Mouse (Mus musculus) left cerebral cortex, postnatal 4 days (tissue): ENCODE results near the gene Stk36. TPM values are rescaled to one million over a fixed set of nuclear protein-coding genes. Genes with fewer than 3 reads are reported as not detected.

Source experiments
- DNase-seq: peaks from one replicate; pipeline ENCODE4 v3.0.0-alpha.2; 2022
- intact Hi-C: fragments of 180-260 bp; cut with DNase I; formaldehyde crosslinking; loops from one replicate; pipeline ENCODE4 v1.15.1; 2025
- microRNA-seq: library from miRNA; unstranded; fragments of <30 nt; microRNA quantifications from one replicate; pipeline ENCODE4 v1.2.0, GENCODE M21; 2022
- total RNA-seq, 2 experiments: library from RNA; stranded (reverse); gene quantifications; 2 replicates each; pipeline ENCODE4 v1.2.3; 2021

The Stk36 gene
- total RNA-seq, 2 experiments from 2014 or later: 20.6 to 25.2 TPM

- intact Hi-C loops: no loop called here
- DNase-seq: no peak
Observed at GRCm38 (mm10) chr1:74665153-74665552, 63.9 kb downstream of the Stk36 start.

- DNase-seq: no peak
- intact Hi-C loops: no loop called here
Observed at GRCm38 (mm10) chr1:74668371-74668770, 67.1 kb downstream of the Stk36 start.

GRCm38 (mm10) chr1:74672731-74673130, 71.5 kb downstream of the Stk36 start:
- intact Hi-C loops: no loop called here
- DNase-seq: no peak

GRCm38 (mm10) chr1:74676863-74677262, 75.6 kb downstream of the Stk36 start:
- intact Hi-C loops: no loop called here
- DNase-seq: no peak

DNA sequence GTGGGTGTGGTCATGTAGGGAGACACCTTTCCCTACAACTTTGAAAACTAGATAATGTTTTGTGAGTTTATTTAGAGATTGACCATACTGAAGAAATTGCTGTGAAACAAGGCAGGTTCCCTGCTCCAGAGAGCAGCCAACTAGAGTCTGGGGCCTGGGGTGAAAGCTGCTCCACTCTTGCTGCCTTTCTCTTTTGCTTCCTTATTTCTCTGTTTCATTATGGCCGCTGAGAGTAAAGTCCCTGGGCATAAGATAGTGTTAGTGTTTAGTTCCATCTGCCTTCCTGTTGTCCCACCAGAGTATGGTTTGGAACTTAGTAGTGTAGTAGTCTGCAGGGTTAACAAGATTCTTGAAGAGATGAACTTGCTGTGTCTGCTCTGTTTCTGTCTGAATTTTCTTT, 76.6 kb downstream of the Stk36 start:
- intact Hi-C loops: no loop called here
- DNase-seq: no peak

Small RNAs within 50 kb of the gene (microRNA-seq; reads per million reads assigned to microRNA genes)
- gene Gm25035: not detected

Other genes starting within 250 kb of the Stk36 start
- 1 to 10 TPM in 1 of 2 experiments, under 1 TPM in 1; 0.74 to 1.1 TPM for gene Catip, start 239.3 kb upstream of the Stk36 start, total RNA-seq
- 1 to 10 TPM; 1.2 to 2.2 TPM for gene Slc11a1, start 226.2 kb upstream of the Stk36 start, total RNA-seq
- gene Ctdsp1, start 209.9 kb upstream of the Stk36 start, total RNA-seq: 10 to 100 TPM; 19.2 to 20.8 TPM
- under 1 TPM; 0.72 to 0.81 TPM for gene Vil1, start 192.1 kb upstream of the Stk36 start, total RNA-seq
- gene Cnot9, start 95.4 kb upstream of the Stk36 start, total RNA-seq: 10 to 100 TPM; 43.9 to 48.1 TPM
- gene Plcd4, start 58.6 kb upstream of the Stk36 start, total RNA-seq: 1 to 10 TPM; 3.7 TPM
- gene Usp37, start 57.2 kb upstream of the Stk36 start, total RNA-seq: 10 to 100 TPM; 24.3 to 26.6 TPM
- gene Zfp142, start 13.2 kb upstream of the Stk36 start, total RNA-seq: 10 to 100 TPM; 24.7 to 24.8 TPM
- gene Bcs1l, start 13.2 kb upstream of the Stk36 start, total RNA-seq: 10 to 100 TPM; 19.8 to 24.1 TPM
- gene Rnf25, start within 50 bp of the Stk36 start, total RNA-seq: 10 to 100 TPM; 58.7 to 64.9 TPM
- 10 to 100 TPM; 37.3 to 42.6 TPM for gene Ttll4, start 60.3 kb downstream of the Stk36 start, total RNA-seq
- under 1 TPM; 0.70 TPM for gene Cyp27a1, start 112.1 kb downstream of the Stk36 start, total RNA-seq
- gene Prkag3, start 147.8 kb downstream of the Stk36 start, total RNA-seq: not detected
- gene Wnt6, start 170.4 kb downstream of the Stk36 start, total RNA-seq: 1 to 10 TPM; 3.5 to 5.1 TPM
- under 1 TPM in 1 of 2 experiments, not detected in 1; 0.38 TPM for gene Wnt10a, start 190.1 kb downstream of the Stk36 start, total RNA-seq